Mouse (Mus musculus): ENCODE data around the gene Gm20721. TPM values are rescaled to one million over a fixed set of nuclear protein-coding genes. Genes with fewer than 3 reads are reported as not detected.

Gm20721 gene
- 1 to 10 TPM; 4.0 to 7.2 TPM for polyA plus RNA-seq (2017; shearing (Covaris generic))

GRCm38 (mm10) chr2:174346612-174346998, at the start of gene Gm20721:
Gene Gm20721, minus strand, starts transcription at chr2:174346712.

GRCm38 (mm10) chr2:174284011-174284410, 62.5 kb downstream of the Gm20721 start, which contains the start of gene Gnas:
Gene Gnas, plus strand, starts transcription at chr2:174284320.

Other genes starting within 250 kb of the Gm20721 start
- gene Npepl1, start 236.4 kb downstream of the Gm20721 start, polyA plus RNA-seq (2017; shearing (Covaris generic)), result 100 to 1,000 TPM; 124 to 136 TPM
- 100 to 1,000 TPM; 724 to 791 TPM for gene Gnas, start 62.4 kb downstream of the Gm20721 start, polyA plus RNA-seq (2017; shearing (Covaris generic))
- gene Nelfcd, start 69.1 kb upstream of the Gm20721 start, polyA plus RNA-seq (2017; shearing (Covaris generic)), result 10 to 100 TPM; 64.7 to 75.5 TPM
- 100 to 1,000 TPM in 1 of 2 experiments, 10 to 100 TPM in 1; 70.3 to 108 TPM for gene Ctsz, start 92.3 kb upstream of the Gm20721 start, polyA plus RNA-seq (2017; shearing (Covaris generic))
- gene Tubb1, start 104.0 kb upstream of the Gm20721 start, polyA plus RNA-seq (2017; shearing (Covaris generic)), result not detected
- 100 to 1,000 TPM; 367 to 390 TPM for gene Atp5e, start 117.4 kb upstream of the Gm20721 start, polyA plus RNA-seq (2017; shearing (Covaris generic))
- gene Prelid3b, start 126.4 kb upstream of the Gm20721 start, polyA plus RNA-seq (2017; shearing (Covaris generic)), result 10 to 100 TPM; 77.1 to 77.7 TPM

Measured in inflammation-experienced regulatory T-cells (primary cell).